Mouse (Mus musculus): ENCODE data around the gene Dnttip2.

Gene Dnttip2

GRCm38 (mm10) chr3:122324528-122324927 lies 50.3 kb downstream of the Dnttip2 start:
- no peak for DNase-seq (ENCODE audit: low spot score in 2 of 2)

DNA sequence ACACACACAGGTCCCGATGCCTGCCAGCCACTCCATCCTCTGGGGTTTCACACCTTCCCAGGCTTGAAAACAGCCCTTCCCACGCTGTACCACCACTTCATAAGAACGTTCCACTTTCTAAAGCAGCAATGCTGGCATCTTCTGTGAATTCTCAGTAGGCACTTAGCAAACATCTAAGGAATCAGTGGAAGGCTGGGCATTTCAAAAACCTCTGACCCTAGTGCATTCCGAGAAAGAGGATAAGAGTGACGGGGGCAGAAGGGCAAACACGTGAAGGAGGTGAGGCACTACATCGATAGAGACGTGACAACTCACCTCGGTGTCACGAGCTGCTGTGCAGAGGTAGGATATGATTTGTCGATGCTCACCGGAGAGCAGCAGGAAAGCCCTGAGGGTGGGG lies 56.3 kb downstream of the Dnttip2 start:
- DNase-seq (ENCODE audit: low spot score in 2 of 2): no peak

GRCm38 (mm10) chr3:122333493-122333892 lies 59.3 kb downstream of the Dnttip2 start:
- DNase-seq (ENCODE audit: low spot score in 2 of 2): no peak

DNA sequence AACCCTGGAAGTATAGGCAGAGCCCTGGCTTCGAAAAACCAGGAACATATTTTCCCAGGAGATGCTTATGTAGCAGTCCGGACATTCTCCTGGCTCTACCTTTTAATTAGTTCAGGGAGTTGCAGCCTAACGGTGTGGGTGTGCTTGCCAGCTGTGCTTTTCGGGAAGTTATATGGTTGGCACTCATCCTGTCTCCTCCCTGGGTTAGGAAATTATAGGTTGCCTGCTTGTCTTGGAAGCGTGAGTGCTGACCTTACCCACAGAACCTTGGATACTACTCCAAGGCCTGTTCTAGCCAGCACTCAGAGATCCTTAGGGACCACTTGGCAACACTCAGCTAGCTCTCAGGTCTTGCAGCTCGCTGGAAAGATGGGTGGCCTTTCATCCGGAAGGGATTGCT lies 59.7 kb downstream of the Dnttip2 start:
- no peak for DNase-seq (ENCODE audit: low spot score in 2 of 2)

GRCm38 (mm10) chr3:122334375-122334774 lies 60.2 kb downstream of the Dnttip2 start:
- no peak for DNase-seq (ENCODE audit: low spot score in 2 of 2)
